Mouse (Mus musculus): Measurements from ENCODE around the gene B3gnt8. TPM values are rescaled to one million over a fixed set of nuclear protein-coding genes. Genes with fewer than 3 reads are reported as not detected.

The B3gnt8 gene
- polyA plus RNA-seq, 1 experiment = 15.5 TPM

GRCm38 (mm10) chr7:25680514-25681258 lies 54.2 kb downstream of the B3gnt8 start, which contains the start of gene B9d2:
B9d2 (plus strand) TSS chr7:25680780.
- DNase-seq = peak; percentile 98
- WGBS = under 1% methylated on average over 46 of the region's 46 CpGs
- TF ChIP-seq CTCF (IDR thresholded peaks at IDR 0.05; ENCODE audit: insufficient read depth, low read length) = no peak
- peak; percentile 65; the same call in 1 of the 2 replicates for TF ChIP-seq POLR2A (IDR thresholded peaks at IDR 0.05; ENCODE audit: borderline replicate concordance, extremely low read depth, low read depth, low read length)
- Histone ChIP-seq H3K4me1 (ENCODE audit: control insufficient read depth, insufficient read depth, low read length) (peaks cover 3% of the 10 kb centered on the region), H3K4me3 (replicated peaks; ENCODE audit: extremely low read depth, low read depth, low read length) (peak within 1 kb of the TSS; percentile 89)

- DNase-seq = no peak
- TF ChIP-seq CTCF (IDR thresholded peaks at IDR 0.05; ENCODE audit: insufficient read depth, low read length) (no peak), POLR2A (IDR thresholded peaks at IDR 0.05; ENCODE audit: borderline replicate concordance, extremely low read depth, low read depth, low read length) (no peak)
- no peak overlapping the region for H3K4me3 ChIP-seq (replicated peaks; ENCODE audit: extremely low read depth, low read depth, low read length)
- WGBS = 56% methylated on average over 15 of the region's 15 CpGs
- H3K4me1 ChIP-seq (ENCODE audit: control insufficient read depth, insufficient read depth, low read length) = peaks cover 4% of the 10 kb centered on the region
Observed at GRCm38 (mm10) chr7:25681341-25682231, 55.1 kb downstream of the B3gnt8 start.

GRCm38 (mm10) chr7:25683474-25684180 lies 57.2 kb downstream of the B3gnt8 start:
- Histone ChIP-seq H3K4me1 (ENCODE audit: control insufficient read depth, insufficient read depth, low read length) (peaks cover 4% of the 10 kb centered on the region), H3K4me3 (replicated peaks; ENCODE audit: extremely low read depth, low read depth, low read length) (no peak overlapping the region)
- TF ChIP-seq CTCF (IDR thresholded peaks at IDR 0.05; ENCODE audit: insufficient read depth, low read length) (no peak), POLR2A (IDR thresholded peaks at IDR 0.05; ENCODE audit: borderline replicate concordance, extremely low read depth, low read depth, low read length) (no peak)
- 45% methylated on average over 7 of the region's 7 CpGs for WGBS
- DNase-seq = no peak

DNA sequence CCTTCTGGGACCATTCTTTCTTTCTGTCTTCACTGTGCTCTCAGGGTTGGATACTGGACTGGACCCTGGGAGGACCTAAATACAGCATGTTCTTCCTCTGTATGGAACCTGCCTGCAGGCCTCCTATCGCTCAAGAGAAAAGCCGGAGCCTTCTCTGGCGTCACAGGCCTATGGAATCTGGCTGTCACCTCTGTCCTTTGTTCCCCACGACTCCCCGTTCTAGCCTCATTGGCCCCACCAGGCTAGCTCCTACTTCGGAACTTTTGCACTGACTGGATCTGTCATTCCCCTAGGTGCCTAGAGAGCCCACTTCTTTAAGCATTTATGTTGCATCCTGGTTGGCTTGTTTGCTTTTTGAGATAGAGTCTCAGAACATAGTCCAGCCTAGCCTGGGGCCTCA lies 58.2 kb downstream of the B3gnt8 start:
- WGBS = 89% methylated on average over 6 of the region's 6 CpGs
- no peak overlapping the region for H3K4me3 ChIP-seq (replicated peaks; ENCODE audit: extremely low read depth, low read depth, low read length)
- DNase-seq = no peak
- TF ChIP-seq POLR2A (IDR thresholded peaks at IDR 0.05; ENCODE audit: borderline replicate concordance, extremely low read depth, low read depth, low read length) (no peak), CTCF (IDR thresholded peaks at IDR 0.05; ENCODE audit: insufficient read depth, low read length) (no peak)
- H3K4me1 ChIP-seq (ENCODE audit: control insufficient read depth, insufficient read depth, low read length) = peaks cover 4% of the 10 kb centered on the region

Other genes starting within 250 kb of the B3gnt8 start
- gene Lipe, start 227.9 kb upstream of the B3gnt8 start, polyA plus RNA-seq (2012; rRNA removed) = 90.2 and 103 TPM in 2 replicates
- gene Cxcl17, start 213.8 kb upstream of the B3gnt8 start, polyA plus RNA-seq (2012; rRNA removed) = 41.1 and 48.0 TPM in 2 replicates
- 30.9 and 38.6 TPM in 2 replicates for gene Ceacam1, start 149.1 kb upstream of the B3gnt8 start, polyA plus RNA-seq (2012; rRNA removed)
- 0.04 TPM in 1 of 2 replicates, not detected in the other for gene Ceacam2, start 86.8 kb upstream of the B3gnt8 start, polyA plus RNA-seq (2012; rRNA removed)
- not detected in 2 replicates for gene Erich4, start 10.8 kb upstream of the B3gnt8 start, polyA plus RNA-seq (2012; rRNA removed)
- 36.3 and 40.9 TPM in 2 replicates for gene Dmac2, start 7.2 kb upstream of the B3gnt8 start, polyA plus RNA-seq (2012; rRNA removed)
- 140 and 143 TPM in 2 replicates for gene Bckdha, start 32.3 kb downstream of the B3gnt8 start, polyA plus RNA-seq (2012; rRNA removed)
- gene Exosc5, start 32.5 kb downstream of the B3gnt8 start, polyA plus RNA-seq (2012; rRNA removed) = 53.1 and 60.8 TPM in 2 replicates
- gene Tmem91, start 48.5 kb downstream of the B3gnt8 start, polyA plus RNA-seq (2012; rRNA removed) = 0.37 and 0.86 TPM in 2 replicates
- gene B9d2, start 54.1 kb downstream of the B3gnt8 start, polyA plus RNA-seq (2012; rRNA removed) = 51.7 and 53.4 TPM in 2 replicates
- gene Tgfb1, start 60.3 kb downstream of the B3gnt8 start, polyA plus RNA-seq (2012; rRNA removed) = 68.3 and 71.1 TPM in 2 replicates
- gene Ccdc97, start 92.4 kb downstream of the B3gnt8 start, polyA plus RNA-seq (2012; rRNA removed) = 60.0 and 69.2 TPM in 2 replicates
- gene Hnrnpul1, start 128.1 kb downstream of the B3gnt8 start, polyA plus RNA-seq (2012; rRNA removed) = 43.8 and 49.9 TPM in 2 replicates
- gene Axl, start 162.1 kb downstream of the B3gnt8 start, polyA plus RNA-seq (2012; rRNA removed) = 91.8 and 92.0 TPM in 2 replicates
- 116 and 135 TPM in 2 replicates for gene Cyp2s1, start 190.3 kb downstream of the B3gnt8 start, polyA plus RNA-seq (2012; rRNA removed)

Data from lung, adult 2 months (tissue).